Mouse (Mus musculus) heart, postnatal 10 days (tissue): ENCODE results near the gene Dcbld2. TPM values are rescaled to one million over a fixed set of nuclear protein-coding genes. Genes with fewer than 3 reads are reported as not detected.
"Not testable (repeated sequence)": the region's sequence is repeated elsewhere in the genome, so short reads cannot be mapped to it uniquely, and the experiment has no call there.

Experiments used
- DNase-seq, 2 experiments: peaks; one replicate each; pipeline ENCODE4 v3.0.0; 2021
- intact Hi-C: fragments of 180-260 bp; cut with DNase I; formaldehyde crosslinking; loops from one replicate; pipeline ENCODE4 v1.15.1; 2025
- total RNA-seq, 2 experiments: library from RNA; stranded (reverse); gene quantifications; 2 replicates each; pipeline ENCODE4 v1.2.3; 2021

Gene Dcbld2
- total RNA-seq, 2 experiments from 2014 or later = 21.2 to 26.2 TPM

- no peak for DNase-seq
- intact Hi-C loops = no loop called here
Observed at GRCm38 (mm10) chr16:58446281-58447259, 38.3 kb downstream of the Dcbld2 start.

GRCm38 (mm10) chr16:58449073-58449472 is 40.8 kb downstream of the Dcbld2 start:
- no peak for DNase-seq
- intact Hi-C loops = no loop called here

- no peak for DNase-seq
- intact Hi-C loops = loop anchor here (1.0 to 5.0 kb wide), 6 partner anchors 41 to 952 kb away; partner anchors contain the start of gene Cldnd1
Observed at GRCm38 (mm10) chr16:58450648-58451047, 42.4 kb downstream of the Dcbld2 start.

GRCm38 (mm10) chr16:58451647-58452046 is 43.4 kb downstream of the Dcbld2 start:
- intact Hi-C loops = loop anchor here (1.0 to 5.0 kb wide), 6 partner anchors 42 to 951 kb away; partner anchors contain the start of gene Cldnd1
- no peak for DNase-seq

GRCm38 (mm10) chr16:58453138-58453537 is 44.9 kb downstream of the Dcbld2 start:
- peak; percentile 46 to 61 for DNase-seq

GRCm38 (mm10) chr16:58453820-58454219 is 45.6 kb downstream of the Dcbld2 start:
- no peak for DNase-seq
- intact Hi-C loops = loop anchor here (1.0 to 5.0 kb wide), 5 partner anchors 170 to 948 kb away; partner anchors contain the start of gene Cldnd1

More at GRCm38 (mm10) chr16:58453138-58453537, 44.9 kb downstream of the Dcbld2 start:
- intact Hi-C loops = loop anchor here (5.0 kb wide), 4 partner anchors 209 to 949 kb away; partner anchors contain the start of gene Cldnd1

GRCm38 (mm10) chr16:58454617-58455016 is 46.4 kb downstream of the Dcbld2 start:
- DNase-seq = peak; percentile 76 to 80
- intact Hi-C loops = loop anchor here (1.0 to 5.0 kb wide), 5 partner anchors 170 to 948 kb away; partner anchors contain the start of gene Cldnd1

GRCm38 (mm10) chr16:58455118-58455517 is 46.9 kb downstream of the Dcbld2 start:
- no peak for DNase-seq
- intact Hi-C loops = no loop called here

- no peak for DNase-seq
- intact Hi-C loops = no loop called here
Observed at GRCm38 (mm10) chr16:58456445-58456844, 48.2 kb downstream of the Dcbld2 start.

- intact Hi-C loops = no loop called here
- no peak for DNase-seq
Observed at GRCm38 (mm10) chr16:58456991-58457390, 48.7 kb downstream of the Dcbld2 start.

- DNase-seq = peak; percentile 25 to 47
- intact Hi-C loops = not testable (repeated sequence)
Observed at GRCm38 (mm10) chr16:58459966-58460365, 51.7 kb downstream of the Dcbld2 start.

GRCm38 (mm10) chr16:58460386-58460785 is 52.1 kb downstream of the Dcbld2 start:
- DNase-seq = peak in 1 of 2 experiments; percentile 26
- intact Hi-C loops = no loop called here

GRCm38 (mm10) chr16:58461856-58462518 is 53.7 kb downstream of the Dcbld2 start:
- intact Hi-C loops = no loop called here
- no peak for DNase-seq

- intact Hi-C loops = no loop called here
- DNase-seq = no peak
Observed at GRCm38 (mm10) chr16:58462519-58462918, 54.3 kb downstream of the Dcbld2 start.

- intact Hi-C loops = no loop called here
- no peak for DNase-seq
Observed at GRCm38 (mm10) chr16:58464051-58464450, 55.8 kb downstream of the Dcbld2 start.

- no peak for DNase-seq
- intact Hi-C loops = loop anchor here (5.0 kb wide), 1 partner anchor 47 kb away; no protein-coding TSS in a partner anchor
Observed at GRCm38 (mm10) chr16:58465412-58465811, 57.2 kb downstream of the Dcbld2 start.

GRCm38 (mm10) chr16:58470061-58470460 is 61.8 kb downstream of the Dcbld2 start:
- intact Hi-C loops = no loop called here
- no peak for DNase-seq

GRCm38 (mm10) chr16:58470841-58471240 is 62.6 kb downstream of the Dcbld2 start:
- intact Hi-C loops = no loop called here
- no peak for DNase-seq

- no peak for DNase-seq
- intact Hi-C loops = loop anchor here (5.0 kb wide), 1 partner anchor 47 kb away; the partner anchor contains the start of gene St3gal6
Observed at GRCm38 (mm10) chr16:58474875-58475274, 66.6 kb downstream of the Dcbld2 start.

GRCm38 (mm10) chr16:58475544-58476154 is 67.4 kb downstream of the Dcbld2 start:
- DNase-seq = no peak
- intact Hi-C loops = loop anchor here (2.0 to 5.0 kb wide), 2 partner anchors 21 to 47 kb away; partner anchors contain the start of gene St3gal6
